Mouse (Mus musculus): ENCODE measurements around the gene Ola1. TPM values are rescaled to one million over a fixed set of nuclear protein-coding genes. Genes with fewer than 3 reads are reported as not detected.

Gene Ola1
- total RNA-seq, 4 experiments from 2014 or later: 49.7 to 61.4 (median 53.0) TPM

DNA sequence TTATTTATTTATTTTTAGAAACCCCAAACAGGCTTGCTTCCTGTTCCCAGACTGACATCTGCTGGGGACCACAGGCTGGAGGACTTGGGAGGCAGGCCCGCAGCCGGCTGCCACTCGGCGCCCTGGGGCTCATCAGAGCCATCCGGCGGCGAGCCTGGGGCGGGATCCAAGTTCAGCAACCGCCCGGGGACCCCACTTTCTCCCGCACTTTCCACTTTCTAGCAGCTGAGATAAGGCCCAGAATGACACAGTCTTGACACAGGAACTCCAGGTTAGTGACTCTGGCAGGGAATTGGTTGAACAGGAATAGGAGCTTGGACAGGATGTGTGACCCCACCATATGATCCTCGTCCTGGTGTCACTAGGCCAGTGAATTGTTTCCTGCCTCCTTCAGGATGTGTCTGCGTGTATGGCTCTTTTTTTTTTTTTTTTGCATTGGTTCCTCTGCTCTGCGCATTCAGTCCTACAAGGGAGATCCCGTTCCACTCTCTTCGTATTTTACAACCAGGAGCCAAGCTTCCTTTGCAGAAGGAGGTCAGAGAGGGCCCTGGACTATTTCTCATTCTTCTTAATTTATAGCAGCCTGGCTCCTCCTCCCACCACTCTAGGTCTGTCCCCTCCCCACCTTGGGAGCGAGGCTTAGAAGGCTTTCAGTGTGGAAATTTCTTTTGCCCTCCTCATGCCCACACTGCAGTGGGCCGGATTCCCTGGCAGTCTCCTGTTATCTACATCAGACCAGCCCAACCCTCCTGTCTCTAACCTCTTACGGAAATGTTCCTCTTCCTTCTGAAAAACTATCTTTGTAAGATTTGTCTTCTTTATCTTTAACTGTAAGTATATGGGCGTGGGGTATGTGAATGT, 152.2 kb downstream of the Ola1 start:
- DNase-seq (ENCODE audit: low spot score in 2 of 2): peak in 1 of 2 experiments; percentile 14

DNA sequence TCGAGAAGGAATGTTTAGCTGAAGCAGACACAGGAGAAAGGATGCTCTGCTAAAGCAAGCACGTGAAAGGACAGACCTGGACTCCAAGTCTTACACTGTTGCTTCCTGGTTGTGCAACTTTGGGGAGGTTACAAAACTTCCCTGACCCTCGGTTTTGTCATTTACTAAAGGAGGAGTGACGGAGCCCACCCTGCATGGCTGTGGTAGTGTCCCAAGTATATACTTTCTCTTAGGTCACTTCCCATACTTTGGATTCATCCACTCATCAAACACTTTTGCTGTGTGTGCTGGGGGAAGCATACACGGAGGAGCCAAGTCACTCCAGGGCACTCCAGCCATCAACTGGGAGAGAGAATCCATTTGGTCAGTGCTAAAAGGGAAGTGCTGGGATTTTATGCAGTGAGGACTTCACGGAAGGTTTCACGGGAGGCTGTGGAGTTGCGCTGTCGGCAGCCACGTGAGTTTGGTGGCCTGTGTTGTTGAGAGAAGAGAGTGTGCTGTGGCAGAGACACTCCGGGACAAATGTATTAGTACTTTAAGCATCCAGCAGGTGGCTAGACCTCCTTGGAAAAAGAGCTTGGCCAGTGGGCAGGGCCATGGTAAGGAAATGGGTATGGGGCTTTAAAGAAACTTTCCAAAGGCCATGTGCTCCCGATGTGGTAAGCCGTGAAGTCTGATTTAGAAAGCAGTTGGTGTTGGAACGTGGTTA, 154.7 kb downstream of the Ola1 start:
- DNase-seq (ENCODE audit: low spot score in 2 of 2): no peak

DNA sequence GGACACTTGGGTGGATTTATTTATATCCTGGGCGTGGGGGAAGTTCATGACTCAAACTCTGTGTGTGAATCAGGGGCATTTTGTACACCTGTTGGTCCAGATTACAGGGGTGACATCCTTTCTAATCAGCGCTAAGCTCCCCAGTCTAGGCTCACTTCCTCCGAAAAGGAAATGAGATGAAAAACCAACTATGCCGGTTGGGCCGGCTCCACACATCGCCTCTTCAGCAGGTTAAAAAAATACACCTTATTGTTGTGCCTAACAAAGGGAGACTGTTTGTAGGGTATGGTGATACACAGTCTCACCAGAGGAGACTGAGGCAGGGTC, 158.5 kb downstream of the Ola1 start:
- no peak for DNase-seq (ENCODE audit: low spot score in 2 of 2)

DNA sequence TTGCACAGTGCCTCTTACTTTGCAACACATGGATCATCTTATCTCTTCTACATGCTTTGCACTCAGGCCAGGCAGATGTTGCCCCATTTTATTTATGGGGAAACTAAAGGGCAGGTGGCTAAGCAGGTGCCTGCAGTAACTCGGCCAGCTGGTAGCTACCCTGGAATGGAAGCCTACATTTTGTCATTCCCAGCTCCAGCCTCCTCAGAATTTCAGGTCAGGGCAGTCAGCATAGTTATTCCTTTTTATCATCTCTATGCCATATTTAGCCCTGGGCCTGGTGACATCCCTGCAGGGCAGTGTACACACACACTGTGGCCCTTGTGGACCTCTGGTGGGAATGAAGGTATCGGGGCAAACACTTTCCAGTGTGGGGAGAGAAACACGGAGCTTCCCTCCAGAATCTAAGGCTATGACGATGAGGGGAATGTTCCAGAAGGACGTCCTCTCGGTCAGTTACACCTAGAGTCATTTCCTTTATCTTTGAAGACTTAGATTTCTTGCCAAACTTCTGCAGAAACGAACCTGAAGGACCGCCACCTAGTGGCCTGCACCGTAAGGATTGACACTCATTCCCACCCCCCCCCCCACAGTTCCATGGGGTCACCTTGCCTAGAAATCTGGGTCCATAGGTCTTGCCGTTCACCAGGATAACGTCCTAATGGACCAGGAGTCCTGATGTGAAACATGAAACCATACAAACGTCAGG, 159.0 kb downstream of the Ola1 start:
- peak in 1 of 2 experiments; percentile 17 for DNase-seq (ENCODE audit: low spot score in 2 of 2)

DNA sequence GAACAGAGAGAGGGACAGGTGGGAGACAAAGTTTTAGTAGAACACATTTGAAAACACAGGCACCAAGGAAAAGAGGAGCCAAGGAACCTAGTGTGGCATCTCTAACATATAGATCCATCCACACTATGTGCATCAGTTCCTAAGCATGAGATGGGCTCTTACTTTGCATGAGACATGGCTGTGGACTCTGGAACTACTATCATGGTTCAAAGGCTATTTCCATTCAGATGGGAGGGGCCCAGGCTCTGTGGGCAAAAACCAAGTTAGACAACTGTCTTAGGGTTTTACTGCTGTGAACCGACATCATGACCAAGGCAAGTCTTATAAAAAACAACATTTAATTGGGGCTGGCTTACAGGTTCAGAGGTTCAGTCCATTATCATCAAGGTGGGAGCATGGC, 160.4 kb downstream of the Ola1 start:
- DNase-seq (ENCODE audit: low spot score in 2 of 2): no peak

DNA sequence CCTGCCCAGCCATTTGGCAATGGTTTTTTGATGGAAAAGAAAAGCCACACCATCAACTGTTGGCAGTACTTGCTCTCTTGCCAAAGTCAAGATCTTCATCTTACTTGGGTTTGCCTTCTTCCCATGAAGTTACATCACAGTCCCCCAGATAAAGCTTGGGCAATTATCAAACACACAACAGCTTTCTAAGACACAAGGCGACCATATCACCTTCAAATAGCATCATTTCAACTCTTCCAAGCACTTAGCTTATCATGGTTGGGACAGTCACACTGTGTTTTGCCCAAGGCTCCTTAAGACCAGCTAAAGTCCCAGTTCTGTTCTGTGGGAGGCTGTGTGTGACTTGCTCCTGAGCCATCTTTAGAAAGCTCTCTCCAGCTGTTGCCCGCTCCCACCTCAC, 161.1 kb downstream of the Ola1 start:
- no peak for DNase-seq (ENCODE audit: low spot score in 2 of 2)

DNA sequence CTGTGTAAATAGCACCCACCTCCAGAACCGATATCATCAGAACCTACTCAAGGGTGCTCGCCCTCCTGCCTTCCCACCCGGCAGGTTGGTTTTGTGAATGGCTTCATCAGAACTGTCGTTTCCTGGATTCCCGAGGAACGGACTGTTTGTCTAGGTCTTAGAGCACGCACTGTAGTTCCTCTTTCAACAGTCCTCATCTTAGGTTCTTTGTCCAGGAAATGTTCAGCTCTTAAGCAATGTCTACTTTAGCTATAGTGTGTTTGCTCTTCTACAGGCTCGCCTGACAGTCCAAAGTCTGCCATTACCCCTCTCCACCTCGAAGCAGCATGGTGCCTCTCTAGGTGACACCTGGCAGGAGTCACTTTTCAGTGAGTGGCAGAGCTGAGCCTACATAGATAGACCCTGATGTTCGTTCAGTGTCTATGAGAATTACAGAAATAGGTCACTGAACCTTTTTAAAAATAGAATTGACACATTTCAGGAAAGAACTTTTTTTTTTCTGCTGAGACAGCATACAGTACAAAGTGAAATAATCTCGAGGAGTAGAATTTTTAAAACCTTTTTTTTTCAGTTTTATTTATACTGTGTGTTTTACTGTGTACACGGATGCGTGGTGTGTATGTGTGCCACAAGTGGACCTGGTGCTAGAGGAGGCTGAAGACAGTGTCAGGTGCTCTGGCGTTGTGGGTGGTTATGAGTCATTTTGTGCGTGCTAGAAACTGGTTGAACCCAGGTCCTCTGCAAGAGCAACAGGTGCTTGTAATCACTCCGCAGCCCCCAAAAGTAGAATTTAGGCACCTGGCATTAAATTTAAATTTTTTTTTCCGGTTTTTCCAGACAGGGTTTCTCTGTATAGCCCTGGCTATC, 162.4 kb downstream of the Ola1 start:
- no peak for DNase-seq (ENCODE audit: low spot score in 2 of 2)

DNA sequence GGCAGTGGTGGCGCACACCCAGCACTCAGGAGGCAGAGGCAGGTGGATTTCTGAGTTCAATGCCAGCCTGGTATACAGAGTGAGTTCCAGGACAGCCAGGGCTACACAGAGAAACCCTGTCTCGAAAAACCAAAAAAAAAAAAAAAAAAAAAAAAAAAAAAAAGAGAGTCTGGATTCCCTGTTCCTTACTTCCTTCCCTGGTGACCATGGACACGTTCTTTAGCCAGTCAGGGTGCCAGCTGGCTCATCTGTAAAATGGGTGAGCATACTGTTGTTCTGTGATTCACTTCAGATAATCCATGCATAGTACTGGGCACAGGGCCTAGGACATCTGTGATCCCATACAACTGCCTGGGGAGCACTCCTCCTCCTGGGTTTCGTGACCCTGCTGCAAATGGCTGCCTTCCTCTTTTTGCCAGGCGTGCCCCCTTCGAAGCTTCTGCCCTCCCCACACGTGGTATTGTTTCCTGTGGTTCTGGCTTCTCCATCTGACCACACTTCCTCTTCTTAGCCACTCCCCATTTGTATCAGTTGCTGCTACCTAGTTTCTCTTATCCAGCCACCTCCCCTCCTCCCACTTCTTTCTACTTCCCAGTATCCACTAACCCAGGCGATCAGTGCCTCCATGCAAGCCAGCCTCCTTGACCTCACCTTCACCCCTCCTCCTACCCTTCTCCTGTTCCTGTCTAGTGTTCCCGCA, 164.8 kb downstream of the Ola1 start:
- no peak for DNase-seq (ENCODE audit: low spot score in 2 of 2)

DNA sequence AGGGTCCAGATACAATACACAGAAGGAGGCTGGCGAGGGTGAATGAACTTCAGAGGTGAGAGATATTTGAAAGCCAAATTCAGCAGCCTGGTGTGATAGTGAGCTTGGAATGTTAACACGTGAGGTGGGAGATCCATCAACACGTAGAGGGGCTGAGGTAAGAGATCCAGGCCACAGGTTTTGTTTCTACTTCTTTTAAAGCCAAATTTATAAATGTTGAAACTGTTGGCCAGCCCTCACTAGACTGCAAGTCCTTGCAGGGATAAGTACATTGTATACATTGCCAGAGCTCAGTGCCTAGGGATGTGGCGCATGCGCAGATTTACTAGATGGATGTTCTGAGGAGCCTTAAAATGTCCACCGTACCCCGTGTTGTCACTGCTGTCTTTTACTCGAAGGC, 168.3 kb downstream of the Ola1 start:
- DNase-seq (ENCODE audit: low spot score in 2 of 2): no peak

DNA sequence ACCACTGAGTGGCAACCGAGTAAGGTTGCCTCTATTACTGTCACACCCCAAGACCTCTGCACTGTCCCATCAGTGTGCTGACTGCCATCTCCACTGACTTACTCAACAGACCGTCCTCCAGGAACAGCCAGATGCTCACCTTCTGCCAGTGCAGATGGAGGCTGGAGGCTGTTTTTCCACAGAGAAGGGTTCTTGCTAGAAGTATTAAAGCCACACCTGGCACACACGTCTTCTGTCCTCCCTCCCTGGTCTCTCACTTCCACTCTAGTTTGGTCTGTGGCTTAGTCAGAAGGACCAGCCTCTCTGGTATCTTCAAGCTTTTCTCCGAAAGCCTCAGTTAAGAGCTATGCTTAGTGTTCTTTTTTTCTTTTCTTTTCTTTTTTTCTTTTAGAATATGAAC, 168.7 kb downstream of the Ola1 start:
- no peak for DNase-seq (ENCODE audit: low spot score in 2 of 2)

DNA sequence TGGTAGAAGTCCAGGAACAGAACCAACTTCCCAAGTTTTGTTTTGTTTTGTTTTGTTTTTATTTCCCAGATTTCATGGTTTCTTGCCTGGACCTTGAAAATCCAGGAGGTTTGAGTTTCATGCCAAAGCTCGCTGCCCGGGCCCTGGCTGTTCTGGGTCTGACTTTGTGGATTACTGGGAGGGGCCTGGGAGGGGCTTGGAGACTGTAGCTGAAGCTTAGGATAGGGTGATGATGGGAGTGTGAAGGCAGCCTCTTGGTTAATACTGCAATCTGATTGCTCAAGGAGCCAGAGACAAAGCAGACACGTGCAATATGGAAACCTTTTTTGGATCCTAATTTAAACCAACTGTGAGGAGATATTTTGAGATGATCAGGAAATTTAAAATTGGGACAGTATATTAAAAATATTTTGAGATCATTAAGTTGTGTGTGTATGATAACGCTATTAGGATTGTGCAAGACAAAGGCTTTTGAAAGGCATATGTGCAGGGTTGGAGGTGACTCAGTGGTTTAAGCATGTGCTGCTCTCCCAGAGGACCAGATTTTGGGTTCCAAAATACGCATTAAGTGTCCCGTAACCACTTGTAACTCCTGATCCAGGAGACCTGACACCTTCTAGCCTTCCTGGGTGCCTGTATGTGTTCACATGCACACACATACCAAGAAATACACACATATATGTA, 169.6 kb downstream of the Ola1 start:
- DNase-seq (ENCODE audit: low spot score in 2 of 2): peak in 1 of 2 experiments; percentile 31

DNA sequence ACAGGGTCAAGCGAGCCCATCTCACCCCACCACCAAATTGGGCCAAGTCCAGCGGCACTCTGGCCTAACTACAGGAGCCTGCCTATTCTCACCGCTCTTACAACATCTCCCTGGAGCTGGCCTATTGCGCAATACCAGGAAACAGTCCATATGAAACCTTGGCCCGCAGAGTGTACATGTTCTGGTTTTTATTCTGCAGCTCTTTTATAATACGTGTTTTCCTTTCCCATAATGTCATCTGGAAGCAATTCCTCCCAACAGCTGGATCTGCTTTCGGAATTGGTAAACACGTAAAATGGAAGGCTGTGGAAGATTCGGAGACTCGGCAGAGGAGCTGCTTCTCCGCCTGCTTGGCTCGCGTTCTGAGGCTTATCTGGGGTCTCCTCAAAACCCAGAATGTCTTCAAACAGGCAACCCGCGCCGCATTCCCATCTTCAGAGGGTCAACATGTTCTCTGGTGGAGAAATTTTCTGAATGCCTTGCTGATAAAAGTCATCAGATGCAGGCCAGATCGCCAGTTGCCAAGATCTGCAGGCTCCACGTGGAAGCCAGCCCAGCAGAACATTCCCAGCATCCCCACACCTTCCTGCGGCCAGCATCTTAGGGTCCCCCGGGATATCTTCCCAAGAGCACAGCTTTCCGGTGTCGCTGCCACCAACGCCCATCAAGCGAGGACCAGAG, 171.5 kb downstream of the Ola1 start:
- DNase-seq (ENCODE audit: low spot score in 2 of 2): peak; percentile 73 to 79

DNA sequence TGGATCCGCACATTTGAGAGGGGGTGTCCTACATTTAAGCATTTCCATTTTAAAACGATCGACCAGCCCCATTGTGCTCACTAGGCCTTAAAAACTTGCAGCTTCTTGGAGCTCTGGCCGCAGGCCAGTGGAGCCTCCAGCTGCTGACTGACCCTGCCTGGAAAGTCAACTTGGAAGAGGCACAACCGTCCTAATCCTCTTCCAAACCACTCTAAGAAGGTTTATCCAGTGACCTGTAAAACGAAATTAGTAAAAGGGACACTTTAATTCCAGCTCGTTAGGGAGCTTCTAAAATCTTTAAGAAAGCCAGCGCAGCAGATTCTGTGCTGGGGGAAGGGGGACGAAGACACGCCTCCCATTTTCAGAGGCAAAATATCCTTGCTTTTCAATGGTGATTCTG, 172.1 kb downstream of the Ola1 start:
- peak; percentile 55 to 70 for DNase-seq (ENCODE audit: low spot score in 2 of 2)

DNA sequence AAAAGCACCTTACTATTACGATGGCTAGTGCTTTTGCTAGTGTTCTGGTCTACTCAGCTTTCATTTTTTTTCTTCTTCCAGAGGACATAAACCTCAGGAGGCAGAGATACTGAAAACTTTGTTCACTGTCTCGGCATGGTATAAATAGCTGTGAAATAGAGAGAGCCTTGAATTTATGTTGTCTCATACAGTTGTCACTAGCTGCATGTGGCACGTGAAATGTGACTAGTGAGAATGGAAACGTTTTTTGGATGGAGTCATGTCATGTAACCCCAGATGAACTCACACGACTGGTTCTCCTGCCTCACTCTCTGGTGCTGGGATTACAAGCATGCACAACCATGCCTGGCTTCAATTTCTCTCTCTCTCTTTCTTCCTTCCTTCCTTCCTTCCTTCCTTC, 173.2 kb downstream of the Ola1 start:
- no peak for DNase-seq (ENCODE audit: low spot score in 2 of 2)

Other genes with a start within 250 kb of the Ola1 start
- gene Sp3, start 238.5 kb downstream of the Ola1 start, total RNA-seq (2022): 10 to 100 TPM; 16.5 to 19.1 (median 18.7) TPM
- gene Gm11084, start 232.2 kb downstream of the Ola1 start, total RNA-seq (2022): not detected
- not detected for gene Sp9, start 53.0 kb upstream of the Ola1 start, total RNA-seq (2022)
- 10 to 100 TPM; 57.9 to 59.9 (median 58.6) TPM for gene Scrn3, start 93.7 kb upstream of the Ola1 start, total RNA-seq (2022)
- gene Cir1, start 93.8 kb upstream of the Ola1 start, total RNA-seq (2022): 10 to 100 TPM in 2 of 4 experiments, 1 to 10 TPM in 2; 8.8 to 14.1 (median 11.7) TPM
- gene Gpr155, start 167.6 kb upstream of the Ola1 start, total RNA-seq (2022): 10 to 100 TPM; 14.6 to 21.7 (median 19.3) TPM

Measured in gastrocnemius, adult 8-10 months (tissue).